Mouse (Mus musculus) spleen, adult 2 months (tissue): Measurements from ENCODE around the gene Otulinl.

Experiments used
- CTCF ChIP-seq: fragments of 200-500 bp; IDR thresholded peaks from 2 replicates; pipeline ENCODE4 v1.5.1; 2011; ENCODE audit warnings: mild to moderate bottlenecking, inconsistent platforms; ENCODE audit not compliant: insufficient read depth, insufficient read length, insufficient replicate concordance; ENCODE audit errors: extremely low read depth
- POLR2A ChIP-seq: fragments of 200-500 bp; IDR thresholded peaks from 2 replicates; pipeline ENCODE4 v1.6.1; 2011; ENCODE audit warnings: low read depth, low read length, inconsistent platforms

DNA sequence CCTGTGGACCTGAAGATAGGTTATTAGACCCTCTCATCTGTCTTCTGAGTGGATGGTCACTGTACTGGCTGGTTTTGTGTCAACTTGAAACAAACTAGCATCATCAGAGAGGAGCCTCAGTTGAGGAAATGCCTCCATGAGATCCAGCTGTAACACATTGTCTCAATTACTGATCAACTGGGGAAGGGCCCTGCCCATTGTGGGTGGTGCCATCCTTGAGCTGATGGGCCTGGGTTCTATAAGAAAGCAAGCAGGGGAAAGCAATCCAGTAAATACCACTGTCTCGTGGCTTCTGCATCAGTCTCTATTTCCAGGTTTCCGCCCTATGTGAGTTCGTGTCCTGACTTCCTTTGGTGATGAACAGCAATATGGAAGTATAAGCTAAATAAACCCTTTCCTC, 36.1 kb downstream of the Otulinl start:
- TF ChIP-seq POLR2A (no peak), CTCF (no peak)
